Mouse (Mus musculus): ENCODE results near the gene Bahcc1.

Bahcc1 gene

GRCm38 (mm10) chr11:120228116-120228890, 4.4 kb upstream of the Bahcc1 start:
- DNase-seq (ENCODE audit: low read depth, low spot score) = no peak

GRCm38 (mm10) chr11:120228911-120229437, 3.8 kb upstream of the Bahcc1 start:
- DNase-seq (ENCODE audit: low read depth, low spot score) = no peak

- DNase-seq (ENCODE audit: low read depth, low spot score) = no peak
These were observed 2.6 kb upstream of the Bahcc1 start for GRCm38 (mm10) chr11:120229861-120230751.

- DNase-seq (ENCODE audit: low read depth, low spot score) = no peak
These were observed 1.8 kb upstream of the Bahcc1 start for GRCm38 (mm10) chr11:120230841-120231370.

GRCm38 (mm10) chr11:120231379-120231778, 1.4 kb upstream of the Bahcc1 start:
- DNase-seq (ENCODE audit: low read depth, low spot score) = peak; percentile 99

- DNase-seq (ENCODE audit: low read depth, low spot score) = no peak
These were observed 841 bp downstream of the Bahcc1 start for GRCm38 (mm10) chr11:120233441-120234135.

- no peak for DNase-seq (ENCODE audit: low read depth, low spot score)
These were observed 1.5 kb downstream of the Bahcc1 start for GRCm38 (mm10) chr11:120234136-120234775.

- no peak for DNase-seq (ENCODE audit: low read depth, low spot score)
These were observed 2.0 kb downstream of the Bahcc1 start for GRCm38 (mm10) chr11:120234776-120235181.

- no peak for DNase-seq (ENCODE audit: low read depth, low spot score)
These were observed 2.8 kb downstream of the Bahcc1 start for GRCm38 (mm10) chr11:120235385-120236113.

GRCm38 (mm10) chr11:120236114-120236437, 3.3 kb downstream of the Bahcc1 start:
- DNase-seq (ENCODE audit: low read depth, low spot score) = no peak

GRCm38 (mm10) chr11:120236438-120237165, 3.9 kb downstream of the Bahcc1 start:
- DNase-seq (ENCODE audit: low read depth, low spot score) = no peak

- DNase-seq (ENCODE audit: low read depth, low spot score) = no peak
These were observed 4.7 kb downstream of the Bahcc1 start for GRCm38 (mm10) chr11:120237166-120238131.

GRCm38 (mm10) chr11:120238306-120238705, 5.6 kb downstream of the Bahcc1 start:
- no peak for DNase-seq (ENCODE audit: low read depth, low spot score)

- no peak for DNase-seq (ENCODE audit: low read depth, low spot score)
These were observed 6.1 kb downstream of the Bahcc1 start for GRCm38 (mm10) chr11:120238751-120239359.

GRCm38 (mm10) chr11:120239581-120239991, 6.8 kb downstream of the Bahcc1 start:
- DNase-seq (ENCODE audit: low read depth, low spot score) = no peak

- peak; percentile 96 for DNase-seq (ENCODE audit: low read depth, low spot score)
These were observed 7.5 kb downstream of the Bahcc1 start for GRCm38 (mm10) chr11:120240206-120240605.

- DNase-seq (ENCODE audit: low read depth, low spot score) = no peak
These were observed 8.5 kb downstream of the Bahcc1 start for GRCm38 (mm10) chr11:120240941-120241890.
